Mouse (Mus musculus): Measurements from ENCODE around the gene Micall1. TPM values are rescaled to one million over a fixed set of nuclear protein-coding genes. Genes with fewer than 3 reads are reported as not detected.

The Micall1 gene
- 20.2 and 23.3 TPM in 2 replicates for polyA plus RNA-seq (2015; fragmentation: Nextera tagmentation; extraction: Ambion mirVana)

- H3K27me3 ChIP-seq = no peaks in the 10 kb centered on the region
- H3K4me1 ChIP-seq (replicated peaks) = peaks cover 36% of the 10 kb centered on the region
- peak within 1 kb of the TSS; percentile 90 for H3K4me3 ChIP-seq
- peak within 1 kb of the TSS; percentile 98 for H3K27ac ChIP-seq
- peak within 1 kb of the TSS; percentile 81 for H3K4me2 ChIP-seq
- peak; percentile 76 for ATAC-seq (replicated peaks; ENCODE audit: insufficient number of reproducible peaks, insufficient read depth, low FRiP score, low read depth)
- H3K9me3 ChIP-seq (replicated peaks) = no peaks in the 10 kb centered on the region
- H3K36me3 ChIP-seq = peaks cover 5% of the 10 kb centered on the region; the same call in 1 of the 2 replicates
- peak within 1 kb of the TSS; percentile 99 for H3K9ac ChIP-seq
- under 1% methylated on average over 78 of the region's 85 CpGs for WGBS
Observed at GRCm38 (mm10) chr15:79108421-79109320, at the start of gene Micall1. TSS of gene Micall1 (plus strand) at chr15:79108898.

GRCm38 (mm10) chr15:79060887-79061565 lies 47.7 kb upstream of the Micall1 start:
- H3K36me3 ChIP-seq = peaks cover 46% of the 10 kb centered on the region
- no peaks in the 10 kb centered on the region for H3K9me3 ChIP-seq (replicated peaks)
- H3K27ac ChIP-seq = no peak overlapping the region
- no peak for ATAC-seq (replicated peaks; ENCODE audit: insufficient number of reproducible peaks, insufficient read depth, low FRiP score, low read depth)
- H3K4me2 ChIP-seq = no peak overlapping the region; the same call in 1 of the 2 replicates
- H3K4me3 ChIP-seq = no peak overlapping the region
- 73% methylated on average over 14 of the region's 14 CpGs for WGBS
- H3K27me3 ChIP-seq = no peaks in the 10 kb centered on the region
- peaks cover 17% of the 10 kb centered on the region for H3K4me1 ChIP-seq (replicated peaks)
- no peak overlapping the region for H3K9ac ChIP-seq

- ATAC-seq (replicated peaks; ENCODE audit: insufficient number of reproducible peaks, insufficient read depth, low FRiP score, low read depth) = peak; percentile 99
- H3K4me3 ChIP-seq = peak within 1 kb of the TSS; percentile 80
- under 1% methylated on average over 78 of the region's 80 CpGs for WGBS
- peak within 1 kb of the TSS; percentile 76 for H3K9ac ChIP-seq
- no peaks in the 10 kb centered on the region for H3K9me3 ChIP-seq (replicated peaks)
- peaks cover 31% of the 10 kb centered on the region for H3K36me3 ChIP-seq
- no peaks in the 10 kb centered on the region for H3K27me3 ChIP-seq
- peaks cover 17% of the 10 kb centered on the region for H3K4me1 ChIP-seq (replicated peaks)
- H3K4me2 ChIP-seq = peak within 1 kb of the TSS; percentile 87
- peak within 1 kb of the TSS; percentile 69 for H3K27ac ChIP-seq
Observed at GRCm38 (mm10) chr15:79062376-79063159, 46.1 kb upstream of the Micall1 start, which contains the start of gene Ankrd54. TSS of gene Ankrd54 (minus strand) at chr15:79062893.

- peak overlapping the region; percentile 68 for H3K4me2 ChIP-seq
- WGBS = 9% methylated on average over 14 of the region's 14 CpGs
- peaks cover 24% of the 10 kb centered on the region for H3K36me3 ChIP-seq
- no peaks in the 10 kb centered on the region for H3K27me3 ChIP-seq
- no peaks in the 10 kb centered on the region for H3K9me3 ChIP-seq (replicated peaks)
- no peak for ATAC-seq (replicated peaks; ENCODE audit: insufficient number of reproducible peaks, insufficient read depth, low FRiP score, low read depth)
- peaks cover 17% of the 10 kb centered on the region for H3K4me1 ChIP-seq (replicated peaks)
- H3K4me3 ChIP-seq = peak overlapping the region; percentile 80
- peak overlapping the region; percentile 55 for H3K9ac ChIP-seq
- H3K27ac ChIP-seq = peak overlapping the region; percentile 46
Observed at GRCm38 (mm10) chr15:79063160-79063740, 45.4 kb upstream of the Micall1 start.

GRCm38 (mm10) chr15:79065086-79065770 lies 43.5 kb upstream of the Micall1 start:
- H3K27me3 ChIP-seq = no peaks in the 10 kb centered on the region
- H3K27ac ChIP-seq = no peak overlapping the region
- ATAC-seq (replicated peaks; ENCODE audit: insufficient number of reproducible peaks, insufficient read depth, low FRiP score, low read depth) = no peak
- no peak overlapping the region for H3K4me2 ChIP-seq
- H3K9me3 ChIP-seq (replicated peaks) = no peaks in the 10 kb centered on the region
- H3K4me3 ChIP-seq = no peak overlapping the region
- H3K36me3 ChIP-seq = 0 out of 2 replicates have a peak, but pooled peaks cover 7% of the 10 kb centered on the region
- H3K9ac ChIP-seq = no peak overlapping the region
- peaks cover 19% of the 10 kb centered on the region for H3K4me1 ChIP-seq (replicated peaks)
- 48% methylated on average over 8 of the region's 8 CpGs for WGBS

- no peak for ATAC-seq (replicated peaks; ENCODE audit: insufficient number of reproducible peaks, insufficient read depth, low FRiP score, low read depth)
- Histone ChIP-seq H3K4me2 (no peak overlapping the region), H3K9ac (no peak overlapping the region), H3K36me3 (no peaks in the 10 kb centered on the region), H3K4me1 (replicated peaks) (peaks cover 15% of the 10 kb centered on the region), H3K9me3 (replicated peaks) (no peaks in the 10 kb centered on the region), H3K4me3 (no peak overlapping the region), H3K27ac (no peak overlapping the region), H3K27me3 (no peaks in the 10 kb centered on the region)
- whole genome bisulfite sequencing = 58% methylated on average over 2 of the region's 2 CpGs
Observed at GRCm38 (mm10) chr15:79066276-79066675, 42.4 kb upstream of the Micall1 start.

- no peak overlapping the region for H3K4me3 ChIP-seq
- WGBS = 37% methylated on average over 3 of the region's 3 CpGs
- no peaks in the 10 kb centered on the region for H3K36me3 ChIP-seq
- no peaks in the 10 kb centered on the region for H3K9me3 ChIP-seq (replicated peaks)
- H3K9ac ChIP-seq = no peak overlapping the region
- no peak overlapping the region for H3K4me2 ChIP-seq
- H3K27me3 ChIP-seq = no peaks in the 10 kb centered on the region
- peaks cover 6% of the 10 kb centered on the region for H3K4me1 ChIP-seq (replicated peaks)
- no peak overlapping the region for H3K27ac ChIP-seq
- no peak for ATAC-seq (replicated peaks; ENCODE audit: insufficient number of reproducible peaks, insufficient read depth, low FRiP score, low read depth)
Observed at GRCm38 (mm10) chr15:79067631-79068030, 41.1 kb upstream of the Micall1 start.

- 61% methylated on average over 3 of the region's 3 CpGs for whole genome bisulfite sequencing
- Histone ChIP-seq H3K27ac (no peak overlapping the region), H3K4me2 (no peak overlapping the region), H3K4me3 (no peak overlapping the region), H3K9me3 (replicated peaks) (no peaks in the 10 kb centered on the region), H3K4me1 (replicated peaks) (peaks cover 4% of the 10 kb centered on the region), H3K27me3 (no peaks in the 10 kb centered on the region), H3K36me3 (no peaks in the 10 kb centered on the region), H3K9ac (no peak overlapping the region)
- no peak for ATAC-seq (replicated peaks; ENCODE audit: insufficient number of reproducible peaks, insufficient read depth, low FRiP score, low read depth)
Observed at GRCm38 (mm10) chr15:79068416-79068815, 40.3 kb upstream of the Micall1 start.

- H3K4me1 ChIP-seq (replicated peaks) = peaks cover 15% of the 10 kb centered on the region
- no peak overlapping the region for H3K4me2 ChIP-seq
- no peak overlapping the region for H3K27ac ChIP-seq
- H3K9me3 ChIP-seq (replicated peaks) = no peaks in the 10 kb centered on the region
- ATAC-seq (replicated peaks; ENCODE audit: insufficient number of reproducible peaks, insufficient read depth, low FRiP score, low read depth) = no peak
- no peaks in the 10 kb centered on the region for H3K36me3 ChIP-seq
- H3K9ac ChIP-seq = no peak overlapping the region
- no peaks in the 10 kb centered on the region for H3K27me3 ChIP-seq
- 64% methylated on average over 5 of the region's 5 CpGs for WGBS
- H3K4me3 ChIP-seq = no peak overlapping the region
Observed at GRCm38 (mm10) chr15:79071117-79072039, 37.3 kb upstream of the Micall1 start.

Measured in heart, embryonic 15.5 days (tissue).